Mouse (Mus musculus) embryonic facial prominence, embryonic 14.5 days (tissue): ENCODE measurements around the gene Rcor1. TPM values are rescaled to one million over a fixed set of nuclear protein-coding genes. Genes with fewer than 3 reads are reported as not detected.

ENCODE experiments used
- ATAC-seq: fragments of 200-750 bp; cut with Nextera tagmentation; 2 replicates; pipeline ENCODE4 v1.8.0; 2017; ENCODE audit warnings: low read depth, moderate number of reproducible peaks, moderate TSS enrichment
- DNase-seq: peaks from one replicate; pipeline ENCODE4 v3.0.0-alpha.2; 2015; ENCODE audit warnings: low spot score
- H3K27ac ChIP-seq: fragments of 300-500 bp; sonication (generic); replicated peaks from 2 replicates; pipeline ENCODE4 v1.5.1; 2014; ENCODE audit warnings: low read depth, mild to moderate bottlenecking, low read length, moderate library complexity
- H3K27me3 ChIP-seq: fragments of 300-500 bp; sonication (generic); replicated peaks from 2 replicates; pipeline ENCODE4 v1.6.1; 2014; ENCODE audit warnings: low read length; ENCODE audit not compliant: control insufficient read depth, insufficient read depth
- H3K36me3 ChIP-seq: fragments of 300-500 bp; sonication (generic); 2 replicates; pipeline ENCODE4 v1.6.1; 2014; ENCODE audit warnings: low read length, mixed read lengths; ENCODE audit not compliant: control insufficient read depth, insufficient read depth
- H3K4me1 ChIP-seq: fragments of 300-500 bp; sonication (generic); 2 replicates; pipeline ENCODE4 v1.6.1; 2014; ENCODE audit warnings: antibody characterized with exemption, low read length; ENCODE audit not compliant: control insufficient read depth, insufficient read depth
- H3K4me2 ChIP-seq: fragments of 300-500 bp; sonication (generic); 2 replicates; pipeline ENCODE4 v1.6.1; 2014; ENCODE audit warnings: low read depth, mild to moderate bottlenecking, low read length, moderate library complexity, mixed read lengths
- H3K4me3 ChIP-seq: fragments of 300-500 bp; sonication (generic); 2 replicates; pipeline ENCODE4 v1.5.1; 2014; ENCODE audit warnings: low read depth, mild to moderate bottlenecking, low read length
- H3K9ac ChIP-seq: fragments of 300-500 bp; sonication (generic); 2 replicates; pipeline ENCODE4 v1.6.1; 2014; ENCODE audit warnings: low read depth, mild to moderate bottlenecking, low read length, moderate library complexity, mixed read lengths
- H3K9me3 ChIP-seq: fragments of 300-500 bp; sonication (generic); 2 replicates; pipeline ENCODE4 v1.6.1; 2016; ENCODE audit warnings: low read length; ENCODE audit not compliant: control insufficient read depth
- whole genome bisulfite sequencing: fragments of 180-500 bp; shearing (Covaris S2); extraction: QIAGEN DNeasy Blood & Tissue Kit; methylation state at CpG from one replicate; pipeline ENCODE4 v1.1.7; 2014; 5-methylcytosine and 5-hydroxymethylcytosine counted together
- polyA plus RNA-seq: library from polyadenylated mRNA; unstranded; fragments of >200 nt; fragmentation: Nextera tagmentation; extraction: Ambion mirVana; gene quantifications from 2 replicates; pipeline ENCODE4 v1.2.1, GENCODE M21; 2014

The Rcor1 gene
- polyA plus RNA-seq, 1 experiment from 2014 or later = 18.0 TPM

GRCm38 (mm10) chr12:111135953-111136352 is 96.8 kb downstream of the Rcor1 start:
- ATAC-seq = peak; percentile 68; the same call in 1 of the 2 replicates

GRCm38 (mm10) chr12:111137079-111137478 is 97.9 kb downstream of the Rcor1 start:
- Histone ChIP-seq H3K9ac (no peak overlapping the region), H3K27me3 (no peaks in the 10 kb centered on the region), H3K4me2 (no peak overlapping the region), H3K4me3 (no peak overlapping the region), H3K27ac (no peak overlapping the region), H3K4me1 (peaks cover 6% of the 10 kb centered on the region), H3K9me3 (no peaks in the 10 kb centered on the region), H3K36me3 (no peaks in the 10 kb centered on the region)
- WGBS = 63% methylated on average over 2 of the region's 2 CpGs
- DNase-seq (no peak), ATAC-seq (no peak)

More at GRCm38 (mm10) chr12:111135953-111136352, 96.8 kb downstream of the Rcor1 start:
- 57% methylated on average over 3 of the region's 3 CpGs for WGBS
- H3K4me2 ChIP-seq = no peak overlapping the region
- H3K9ac ChIP-seq = no peak overlapping the region
- no peaks in the 10 kb centered on the region for H3K9me3 ChIP-seq
- no peaks in the 10 kb centered on the region for H3K36me3 ChIP-seq
- DNase-seq = no peak
- H3K4me3 ChIP-seq = no peak overlapping the region
- no peaks in the 10 kb centered on the region for H3K27me3 ChIP-seq
- no peak overlapping the region for H3K27ac ChIP-seq
- peaks cover 6% of the 10 kb centered on the region for H3K4me1 ChIP-seq

- Histone ChIP-seq H3K4me2 (peak overlapping the region; percentile 13), H3K4me3 (no peak overlapping the region), H3K27ac (peak overlapping the region; percentile 42), H3K36me3 (no peaks in the 10 kb centered on the region), H3K9me3 (no peaks in the 10 kb centered on the region), H3K27me3 (no peaks in the 10 kb centered on the region), H3K4me1 (peaks cover 16% of the 10 kb centered on the region), H3K9ac (no peak overlapping the region)
- ATAC-seq = peak; percentile 36; the same call in 1 of the 2 replicates
- 31% methylated on average over 12 of the region's 12 CpGs for WGBS
- peak; percentile 54 for DNase-seq
These were observed 103.9 kb downstream of the Rcor1 start for GRCm38 (mm10) chr12:111143005-111143508.

- peak; percentile 79 for DNase-seq
- Histone ChIP-seq H3K9me3 (no peaks in the 10 kb centered on the region), H3K4me1 (peaks cover 16% of the 10 kb centered on the region), H3K9ac (no peak overlapping the region), H3K4me2 (peak overlapping the region; percentile 13), H3K4me3 (no peak overlapping the region), H3K27me3 (no peaks in the 10 kb centered on the region), H3K27ac (peak overlapping the region; percentile 42), H3K36me3 (no peaks in the 10 kb centered on the region)
- 59% methylated on average over 14 of the region's 16 CpGs for WGBS
- ATAC-seq = peak; percentile 62
These were observed 104.4 kb downstream of the Rcor1 start for GRCm38 (mm10) chr12:111143509-111144063.

DNA sequence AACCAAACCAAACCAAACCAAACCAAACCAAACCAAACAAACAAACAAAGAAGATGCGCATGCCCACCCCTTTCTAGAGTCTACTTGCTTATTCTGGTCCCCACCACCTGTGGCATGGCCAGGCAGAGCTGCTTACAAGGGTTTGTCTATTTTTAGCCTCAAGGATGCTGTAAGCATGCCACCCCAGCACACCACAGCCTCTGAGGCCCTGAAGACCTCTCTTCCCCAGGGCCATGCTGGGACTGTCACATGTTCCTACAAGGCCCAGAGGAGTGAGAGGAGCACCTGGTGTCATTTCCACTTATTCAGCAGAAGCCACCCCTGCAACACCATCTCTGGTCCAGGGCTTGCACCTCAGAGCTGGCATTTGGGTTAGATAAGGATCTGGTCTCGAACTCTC is 105.4 kb downstream of the Rcor1 start:
- Histone ChIP-seq H3K4me1 (peaks cover 16% of the 10 kb centered on the region), H3K4me3 (no peak overlapping the region), H3K9ac (no peak overlapping the region), H3K36me3 (no peaks in the 10 kb centered on the region), H3K9me3 (no peaks in the 10 kb centered on the region), H3K27ac (no peak overlapping the region), H3K4me2 (no peak overlapping the region), H3K27me3 (no peaks in the 10 kb centered on the region)
- WGBS = 89% methylated on average over 2 of the region's 2 CpGs
- ATAC-seq (peak; percentile 26; the same call in 1 of the 2 replicates), DNase-seq (no peak)

- no peaks in the 10 kb centered on the region for H3K27me3 ChIP-seq
- H3K27ac ChIP-seq = no peak overlapping the region
- no peak overlapping the region for H3K4me3 ChIP-seq
- ATAC-seq = no peak
- 28% methylated on average over 9 of the region's 9 CpGs for WGBS
- no peak overlapping the region for H3K9ac ChIP-seq
- H3K9me3 ChIP-seq = no peaks in the 10 kb centered on the region
- no peak overlapping the region for H3K4me2 ChIP-seq
- H3K4me1 ChIP-seq = peaks cover 16% of the 10 kb centered on the region
- no peaks in the 10 kb centered on the region for H3K36me3 ChIP-seq
- DNase-seq = no peak
These were observed 106.1 kb downstream of the Rcor1 start for GRCm38 (mm10) chr12:111145269-111145668.

- Histone ChIP-seq H3K27ac (no peak overlapping the region), H3K36me3 (no peaks in the 10 kb centered on the region), H3K4me2 (no peak overlapping the region; the same call in 1 of the 2 replicates), H3K4me3 (no peak overlapping the region), H3K9ac (no peak overlapping the region), H3K27me3 (no peaks in the 10 kb centered on the region), H3K4me1 (peaks cover 9% of the 10 kb centered on the region; the same call in 1 of the 2 replicates), H3K9me3 (no peaks in the 10 kb centered on the region)
- DNase-seq (no peak), ATAC-seq (no peak)
- 61% methylated on average over 16 of the region's 17 CpGs for WGBS
These were observed 110.5 kb downstream of the Rcor1 start for GRCm38 (mm10) chr12:111149495-111150235.

DNA sequence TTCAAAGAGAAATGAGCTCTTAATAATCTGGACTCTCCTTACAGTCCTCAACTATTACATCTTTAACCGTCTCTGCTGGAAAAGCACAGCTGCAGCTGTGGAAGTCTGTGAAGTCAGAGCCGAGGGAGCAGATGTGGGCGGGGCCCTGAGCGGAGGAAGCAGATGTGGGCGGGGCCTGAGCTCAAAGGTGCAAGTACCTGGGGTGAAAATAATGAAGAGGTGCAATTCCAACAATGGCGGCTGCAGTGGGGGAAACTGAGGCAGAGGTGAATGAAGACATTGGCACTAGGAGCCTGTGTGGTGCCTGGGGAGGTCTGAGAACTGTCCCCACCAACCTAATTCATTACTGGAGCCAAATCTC is 111.1 kb downstream of the Rcor1 start:
- Histone ChIP-seq H3K27me3 (no peaks in the 10 kb centered on the region), H3K4me1 (0 out of 2 replicates have a peak, but pooled peaks cover 4% of the 10 kb centered on the region), H3K4me3 (no peak overlapping the region), H3K4me2 (no peak overlapping the region; the same call in 1 of the 2 replicates), H3K9ac (no peak overlapping the region), H3K27ac (no peak overlapping the region), H3K9me3 (no peaks in the 10 kb centered on the region), H3K36me3 (no peaks in the 10 kb centered on the region)
- WGBS = 7% methylated on average over 6 of the region's 6 CpGs
- DNase-seq (peak; percentile 31), ATAC-seq (no peak)
